Mouse (Mus musculus) cerebellum, adult 2 months (tissue): ENCODE results near the gene Olfr248.

Experiments used
- CTCF ChIP-seq: fragments of 200-500 bp; IDR thresholded peaks from 2 replicates; pipeline ENCODE4 v1.5.1; 2011; ENCODE audit warnings: low read depth, mild to moderate bottlenecking, control low read depth, low read length, moderate library complexity, borderline replicate concordance; ENCODE audit not compliant: insufficient read depth
- POLR2A ChIP-seq: fragments of 200-500 bp; IDR thresholded peaks from 2 replicates; pipeline ENCODE4 v1.6.1; 2011; ENCODE audit warnings: low read length, control low read depth, borderline replicate concordance; ENCODE audit not compliant: insufficient read depth

- no peak for TF ChIP-seq POLR2A
- no peak for TF ChIP-seq CTCF
Observed at GRCm38 (mm10) chr1:174426180-174426986, 35.5 kb downstream of the Olfr248 start.
